Mouse (Mus musculus): ENCODE results near the gene Ripor2.

DNA sequence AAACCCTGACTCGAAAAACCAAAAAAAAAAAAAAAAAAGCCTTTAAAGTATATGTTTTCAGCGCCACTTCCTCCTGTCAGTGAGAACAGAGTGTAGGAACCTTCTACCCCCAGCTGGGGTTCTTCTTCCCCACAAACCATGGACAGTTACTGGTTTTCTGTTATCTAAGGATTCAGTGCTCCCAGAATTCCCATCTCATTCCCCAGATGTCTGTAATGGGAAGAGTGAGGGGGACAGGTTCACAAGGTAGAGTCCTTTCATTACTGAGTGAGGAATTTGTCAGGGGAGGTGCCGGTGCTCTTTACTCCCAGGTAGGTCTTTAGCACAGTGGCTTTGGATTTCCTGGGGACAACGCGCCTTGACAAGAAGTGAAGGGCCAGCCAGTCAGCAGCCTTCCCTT is 20.6 kb upstream of the Ripor2 start:
- TF ChIP-seq CTCF (IDR thresholded peaks at IDR 0.05) (no peak), EP300 (IDR thresholded peaks at IDR 0.05) (no peak)
